Mouse (Mus musculus) intestine, embryonic 14.5 days (tissue): ENCODE measurements around the gene Serpinb1c. TPM values are rescaled to one million over a fixed set of nuclear protein-coding genes. Genes with fewer than 3 reads are reported as not detected.
"Not testable (repeated sequence)": the region's sequence is repeated elsewhere in the genome, so short reads cannot be mapped to it uniquely, and the experiment has no call there.

Experiments
- ATAC-seq: fragments of 200-750 bp; cut with Nextera tagmentation; replicated peaks from 2 replicates; pipeline ENCODE4 v1.8.0; 2017; ENCODE audit warnings: low read depth, moderate number of reproducible peaks, moderate TSS enrichment, moderate library complexity; ENCODE audit not compliant: low FRiP score, low TSS enrichment
- DNase-seq: peaks from one replicate; pipeline ENCODE4 v3.0.0-alpha.2; 2018; ENCODE audit warnings: low spot score
- H3K27ac ChIP-seq: fragments of 300-500 bp; sonication (generic); 2 replicates; pipeline ENCODE4 v1.5.1; 2014; ENCODE audit warnings: low read depth, mild to moderate bottlenecking, control low read depth
- H3K27me3 ChIP-seq: fragments of 300-500 bp; sonication (generic); replicated peaks from 2 replicates; pipeline ENCODE4 v1.6.1; 2014; ENCODE audit warnings: low read length, control low read depth; ENCODE audit not compliant: control insufficient read depth, insufficient read depth
- H3K36me3 ChIP-seq: fragments of 300-500 bp; sonication (generic); 2 replicates; pipeline ENCODE4 v1.6.1; 2014; ENCODE audit warnings: low read length, control low read depth; ENCODE audit not compliant: control insufficient read depth, insufficient read depth
- H3K4me1 ChIP-seq: fragments of 300-500 bp; sonication (generic); replicated peaks from 2 replicates; pipeline ENCODE4 v1.6.1; 2014; ENCODE audit warnings: low read length, control low read depth, mixed read lengths; ENCODE audit not compliant: control insufficient read depth, insufficient read depth
- H3K4me2 ChIP-seq: fragments of 300-500 bp; sonication (generic); 2 replicates; pipeline ENCODE4 v1.6.1; 2014; ENCODE audit warnings: low read length
- H3K4me3 ChIP-seq: fragments of 300-500 bp; sonication (generic); 2 replicates; pipeline ENCODE4 v1.5.1; 2014; ENCODE audit warnings: low read depth, low read length, control low read depth, mixed read lengths
- H3K9ac ChIP-seq: fragments of 300-500 bp; sonication (generic); 2 replicates; pipeline ENCODE4 v1.6.1; 2014; ENCODE audit warnings: mild to moderate bottlenecking, low read length
- H3K9me3 ChIP-seq: fragments of 300-500 bp; sonication (generic); 2 replicates; pipeline ENCODE4 v1.6.1; 2016; ENCODE audit warnings: low read length, control low read depth; ENCODE audit not compliant: control insufficient read depth
- WGBS: fragments of 180-500 bp; shearing (Covaris S2); extraction: QIAGEN DNeasy Blood & Tissue Kit; methylation state at CpG from one replicate; pipeline ENCODE4 v1.1.7; 2014; 5-methylcytosine and 5-hydroxymethylcytosine counted together
- polyA plus RNA-seq: library from polyadenylated mRNA; unstranded; fragments of >200 nt; fragmentation: Nextera tagmentation; extraction: Ambion mirVana; gene quantifications from 2 replicates; pipeline ENCODE4 v1.2.1, GENCODE M21; 2014

The Serpinb1c gene
- polyA plus RNA-seq, 1 experiment from 2014 or later: not detected

DNA sequence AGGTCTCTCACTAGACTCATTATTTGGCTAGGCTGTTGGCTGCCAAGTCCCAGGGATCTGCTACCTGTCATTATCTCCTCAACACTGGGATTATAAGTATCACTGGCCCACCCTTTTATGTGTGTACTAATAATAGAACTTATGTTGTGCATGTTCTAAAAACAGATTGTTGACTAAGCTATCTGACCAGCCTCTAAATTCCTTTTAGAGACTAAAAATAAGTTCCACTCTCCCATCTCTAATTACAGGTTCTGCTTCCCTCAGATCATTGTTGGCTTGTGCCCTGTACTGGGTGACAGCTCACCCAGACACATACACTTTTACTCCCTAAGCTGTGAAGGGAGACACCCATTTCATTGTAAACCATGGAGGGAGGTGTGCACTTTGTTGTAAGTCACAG lies 24.6 kb upstream of the Serpinb1c start:
- no peak for ATAC-seq
- no peak for DNase-seq
- Histone ChIP-seq H3K27ac (no peak overlapping the region), H3K9ac (no peak overlapping the region), H3K4me3 (no peak overlapping the region), H3K36me3 (no peaks in the 10 kb centered on the region), H3K27me3 (no peaks in the 10 kb centered on the region), H3K4me2 (no peak overlapping the region), H3K9me3 (no peaks in the 10 kb centered on the region), H3K4me1 (peaks cover 8% of the 10 kb centered on the region; the same call in 1 of the 2 replicates)

- DNase-seq: peak; percentile 48
- H3K4me1 ChIP-seq: 0 out of 2 replicates have a peak, but pooled peaks cover 3% of the 10 kb centered on the region
- H3K27me3 ChIP-seq: no peaks in the 10 kb centered on the region
- no peak overlapping the region for H3K4me3 ChIP-seq
- H3K36me3 ChIP-seq: no peaks in the 10 kb centered on the region
- no peak overlapping the region for H3K27ac ChIP-seq
- ATAC-seq: no peak
- no peak overlapping the region for H3K9ac ChIP-seq
- H3K9me3 ChIP-seq: no peaks in the 10 kb centered on the region
- H3K4me2 ChIP-seq: no peak overlapping the region
Observed at GRCm38 (mm10) chr13:32912770-32913380, 14.9 kb upstream of the Serpinb1c start.

GRCm38 (mm10) chr13:32908182-32908581 lies 10.2 kb upstream of the Serpinb1c start:
- Histone ChIP-seq H3K4me2 (no peak overlapping the region), H3K4me1 (0 out of 2 replicates have a peak, but pooled peaks cover 3% of the 10 kb centered on the region), H3K9me3 (no peaks in the 10 kb centered on the region), H3K27ac (no peak overlapping the region), H3K27me3 (no peaks in the 10 kb centered on the region), H3K4me3 (no peak overlapping the region), H3K9ac (no peak overlapping the region), H3K36me3 (no peaks in the 10 kb centered on the region)
- ATAC-seq (no peak), DNase-seq (no peak)
- WGBS: 79% methylated on average over 3 of the region's 3 CpGs

DNA sequence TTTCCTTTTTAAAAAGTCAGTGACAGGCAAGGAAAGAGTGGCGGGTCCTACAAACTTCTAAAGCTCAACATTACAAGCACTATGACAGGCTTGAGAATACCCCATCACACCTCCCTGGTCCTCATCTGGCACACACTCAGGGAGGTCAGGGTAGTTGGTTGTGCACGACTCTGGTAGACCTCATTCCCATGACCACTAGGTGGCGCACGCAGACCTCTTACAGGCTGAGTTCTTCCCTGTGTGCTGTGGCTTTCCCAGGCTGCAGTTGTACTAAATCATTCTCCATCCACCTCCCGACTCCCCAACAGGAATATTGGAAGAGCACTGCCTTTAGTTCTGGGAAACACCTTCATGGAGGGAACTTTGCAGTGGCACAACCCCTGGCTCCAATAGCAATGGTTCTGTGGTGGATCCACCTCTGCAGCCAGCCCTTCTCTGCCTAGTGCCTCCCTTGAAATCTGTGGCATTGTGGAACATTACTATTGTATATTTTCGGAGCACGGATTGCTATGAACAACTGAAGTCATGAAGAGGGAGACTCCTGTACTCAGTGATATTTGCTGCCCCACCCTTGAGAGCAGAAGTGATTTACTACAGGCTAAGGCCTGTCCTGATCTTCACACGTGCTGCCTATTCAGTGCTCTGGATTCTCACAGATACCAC lies 5.3 kb upstream of the Serpinb1c start:
- no peak overlapping the region for H3K9ac ChIP-seq
- H3K27ac ChIP-seq: no peak overlapping the region
- H3K36me3 ChIP-seq: no peaks in the 10 kb centered on the region
- H3K4me1 ChIP-seq: no peaks in the 10 kb centered on the region
- DNase-seq (peak; percentile 97), ATAC-seq (peak; percentile 91)
- no peaks in the 10 kb centered on the region for H3K27me3 ChIP-seq
- no peak overlapping the region for H3K4me3 ChIP-seq
- H3K4me2 ChIP-seq: no peak overlapping the region
- H3K9me3 ChIP-seq: no peaks in the 10 kb centered on the region
- WGBS: 29% methylated on average over 8 of the region's 8 CpGs

DNA sequence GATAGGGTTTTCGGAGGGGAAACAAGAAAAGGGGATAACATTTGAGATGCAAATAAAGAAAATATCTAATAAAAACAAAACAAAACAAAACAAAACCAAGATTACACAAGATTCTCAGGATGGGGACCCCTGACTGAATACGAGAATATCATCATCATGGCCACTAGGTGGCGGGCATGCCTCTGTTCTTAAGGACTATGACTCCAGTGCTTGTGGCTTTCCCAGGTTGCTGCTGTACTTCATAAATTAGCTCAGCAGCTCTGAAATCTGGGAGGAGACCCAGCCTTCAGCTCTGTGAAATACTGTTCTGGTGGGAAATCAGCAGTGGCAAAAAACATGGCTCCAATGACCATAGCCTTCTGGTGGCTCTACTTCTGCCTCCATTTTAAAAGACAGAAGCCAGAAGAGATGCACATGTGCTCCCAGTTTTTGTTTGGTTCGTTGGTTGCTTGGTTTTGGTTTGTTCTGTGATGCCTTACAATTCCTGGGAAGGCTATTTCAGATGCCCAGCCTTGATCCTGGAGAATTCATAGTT lies 4.5 kb upstream of the Serpinb1c start:
- Histone ChIP-seq H3K36me3 (no peaks in the 10 kb centered on the region), H3K9ac (no peak overlapping the region), H3K9me3 (no peaks in the 10 kb centered on the region), H3K4me3 (no peak overlapping the region), H3K27me3 (no peaks in the 10 kb centered on the region), H3K4me1 (no peaks in the 10 kb centered on the region), H3K4me2 (no peak overlapping the region), H3K27ac (no peak overlapping the region)
- ATAC-seq (no peak; the same call in 1 of the 2 replicates), DNase-seq (peak; percentile 72)
- 22% methylated on average over 4 of the region's 4 CpGs for WGBS

- WGBS: 3% methylated on average over 2 of the region's 2 CpGs
- Histone ChIP-seq H3K4me3 (no peak overlapping the region), H3K27ac (no peak overlapping the region), H3K27me3 (no peaks in the 10 kb centered on the region), H3K9ac (no peak overlapping the region), H3K4me2 (no peak overlapping the region), H3K36me3 (no peaks in the 10 kb centered on the region), H3K9me3 (no peaks in the 10 kb centered on the region), H3K4me1 (no peaks in the 10 kb centered on the region)
- ATAC-seq: no peak
- DNase-seq: peak; percentile 61
Observed at GRCm38 (mm10) chr13:32900639-32901038, 2.6 kb upstream of the Serpinb1c start.

GRCm38 (mm10) chr13:32899114-32899513 lies 1.1 kb upstream of the Serpinb1c start:
- WGBS: 60% methylated on average over 1 of the region's 2 CpGs
- not testable (repeated sequence) for H3K4me2 ChIP-seq, H3K4me3 ChIP-seq, H3K4me1 ChIP-seq, H3K27me3 ChIP-seq, H3K9ac ChIP-seq, H3K36me3 ChIP-seq, DNase-seq, H3K27ac ChIP-seq, H3K9me3 ChIP-seq, ATAC-seq

DNA sequence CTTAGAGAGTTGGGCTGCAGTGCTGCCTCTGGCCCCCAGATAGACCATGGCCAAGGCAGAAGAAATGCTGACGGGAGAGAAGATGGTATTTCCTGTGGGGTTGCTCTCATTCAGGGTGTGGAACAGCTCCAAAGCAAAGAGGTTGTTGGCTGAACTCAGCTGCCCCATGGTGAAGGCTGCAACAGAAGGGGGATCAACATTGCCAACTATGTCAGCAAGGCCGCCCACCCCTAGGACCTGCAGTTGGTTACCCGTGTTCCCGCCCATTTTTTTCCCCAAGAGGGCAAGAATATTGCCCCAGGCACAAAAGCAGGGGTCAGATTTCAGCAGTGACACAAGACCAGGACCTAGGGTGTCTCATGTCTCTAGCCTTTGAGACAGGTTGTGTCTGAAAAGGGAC lies 1.1 kb downstream of the Serpinb1c start:
- H3K27ac ChIP-seq: no peak overlapping the region
- DNase-seq (no peak), ATAC-seq (no peak)
- no peak overlapping the region for H3K4me3 ChIP-seq
- WGBS: 80% methylated on average over 4 of the region's 4 CpGs
- H3K9ac ChIP-seq: no peak overlapping the region
- no peaks in the 10 kb centered on the region for H3K27me3 ChIP-seq
- H3K4me1 ChIP-seq: no peaks in the 10 kb centered on the region
- no peak overlapping the region for H3K4me2 ChIP-seq
- H3K9me3 ChIP-seq: no peaks in the 10 kb centered on the region
- H3K36me3 ChIP-seq: no peaks in the 10 kb centered on the region

GRCm38 (mm10) chr13:32884755-32885154 lies 13.3 kb downstream of the Serpinb1c start:
- Histone ChIP-seq H3K4me3 (no peak overlapping the region), H3K9me3 (no peaks in the 10 kb centered on the region), H3K27ac (no peak overlapping the region), H3K4me1 (no peaks in the 10 kb centered on the region), H3K27me3 (no peaks in the 10 kb centered on the region), H3K9ac (no peak overlapping the region), H3K36me3 (no peaks in the 10 kb centered on the region), H3K4me2 (no peak overlapping the region)
- DNase-seq: no peak
- no peak for ATAC-seq
